Mouse (Mus musculus) MEL (cell line): Measurements from ENCODE around the gene Nrip3. TPM values are rescaled to one million over a fixed set of nuclear protein-coding genes. Genes with fewer than 3 reads are reported as not detected.

ENCODE experiments used
- DNase-seq: peaks from one replicate; pipeline ENCODE4 v3.0.0; 2011; ENCODE audit warnings: low read depth, low spot score
- H3K27ac ChIP-seq: 2 replicates; pipeline ENCODE4 v1.5.1; 2012; ENCODE audit warnings: low read depth, mild to moderate bottlenecking, control low read depth, low read length, moderate library complexity; ENCODE audit not compliant: control insufficient read depth
- H3K27me3 ChIP-seq, 2 experiments: fragments of 150-350 bp in 1 of 2; sonication (generic) in 1 of 2; 2 replicates each; pipeline ENCODE4 v1.6.1; 2012; ENCODE audit warnings: low read length in 2 of 2, mild to moderate bottlenecking in 2 of 2, improper control_type of control experiment in 1 of 2, moderate library complexity in 1 of 2; ENCODE audit not compliant: insufficient read depth in 2 of 2, control insufficient read depth in 1 of 2
- H3K36me3 ChIP-seq, 2 experiments: 2 replicates each; pipeline ENCODE4 v1.6.1; 2012 to 2014; ENCODE audit warnings: low read length in 2 of 2, improper control_type of control experiment in 1 of 2, inconsistent platforms in 1 of 2, mild to moderate bottlenecking in 1 of 2; ENCODE audit not compliant: insufficient read depth in 2 of 2, control insufficient read depth in 1 of 2
- H3K4me1 ChIP-seq, 2 experiments: fragments of 150-350 bp in 1 of 2; sonication (generic) in 1 of 2; 2 replicates each; pipeline ENCODE4 v1.6.1; 2012; ENCODE audit warnings: low read length in 2 of 2, improper control_type of control experiment in 1 of 2, mild to moderate bottlenecking in 1 of 2; ENCODE audit not compliant: insufficient read depth in 2 of 2, control insufficient read depth in 1 of 2
- H3K4me3 ChIP-seq, 2 experiments: fragments of 150-350 bp in 1 of 2; sonication (generic) in 1 of 2; 2 replicates each; pipeline ENCODE4 v1.5.1; 2012; ENCODE audit warnings: low read depth in 2 of 2, low read length in 2 of 2, mild to moderate bottlenecking in 2 of 2, moderate library complexity in 2 of 2, control low read depth in 1 of 2, improper control_type of control experiment in 1 of 2; ENCODE audit not compliant: control insufficient read depth in 1 of 2, insufficient read depth in 1 of 2
- H3K79me2 ChIP-seq: 2 replicates; pipeline ENCODE4 v1.6.1; 2012; ENCODE audit warnings: mild to moderate bottlenecking, low read length, moderate library complexity; ENCODE audit not compliant: control insufficient read depth, poor library complexity, insufficient read depth
- H3K9ac ChIP-seq: 2 replicates; pipeline ENCODE4 v1.6.1; 2012; ENCODE audit warnings: low read depth, mild to moderate bottlenecking, control low read depth, low read length, moderate library complexity; ENCODE audit not compliant: control insufficient read depth, poor library complexity, severe bottlenecking
- H3K9me3 ChIP-seq: fragments of 150-350 bp; sonication (generic); replicated peaks from 2 replicates; pipeline ENCODE4 v1.6.1; 2012; ENCODE audit warnings: mild to moderate bottlenecking, low read length, improper control_type of control experiment, moderate library complexity; ENCODE audit not compliant: insufficient read depth
- EP300 ChIP-seq, 2 experiments: IDR thresholded peaks; 2 replicates each; pipeline ENCODE4 v1.6.1; 2011; ENCODE audit warnings: improper control_type of control experiment in 2 of 2, low read length in 2 of 2, low read depth in 1 of 2, mild to moderate bottlenecking in 1 of 2
- ETS1 ChIP-seq: IDR thresholded peaks from 2 replicates; pipeline ENCODE4 v1.6.1; 2012; ENCODE audit warnings: low read depth, mild to moderate bottlenecking, inconsistent platforms, low read length, improper control_type of control experiment, moderate library complexity
- GABPA ChIP-seq: IDR thresholded peaks from 2 replicates; pipeline ENCODE4 v1.6.1; 2012; ENCODE audit warnings: low read depth, mild to moderate bottlenecking, inconsistent platforms, low read length, improper control_type of control experiment, moderate library complexity
- HCFC1 ChIP-seq: IDR thresholded peaks from 2 replicates; pipeline ENCODE4 v1.6.1; 2012; ENCODE audit warnings: low read depth, mild to moderate bottlenecking, inconsistent platforms, low read length, improper control_type of control experiment, moderate library complexity
- KAT2A ChIP-seq: conservative IDR thresholded peaks from 2 replicates; pipeline ENCODE4 v1.6.1; 2012; ENCODE audit warnings: low read depth, low read length, improper control_type of control experiment, inconsistent platforms
- MAFK ChIP-seq: IDR thresholded peaks from 2 replicates; pipeline ENCODE4 v1.6.1; 2011; ENCODE audit warnings: low read depth, mild to moderate bottlenecking, low read length, improper control_type of control experiment, borderline replicate concordance
- MAX ChIP-seq: IDR thresholded peaks from 2 replicates; pipeline ENCODE4 v1.6.1; 2011; ENCODE audit warnings: low read length, improper control_type of control experiment
- MXI1 ChIP-seq: IDR thresholded peaks from 2 replicates; pipeline ENCODE4 v1.6.1; 2011; ENCODE audit warnings: mild to moderate bottlenecking, low read depth, low read length, improper control_type of control experiment
- MYB ChIP-seq: IDR thresholded peaks from 2 replicates; pipeline ENCODE4 v1.6.1; 2011; ENCODE audit warnings: mild to moderate bottlenecking, low read depth, low read length, improper control_type of control experiment
- NRF1 ChIP-seq: IDR thresholded peaks from 2 replicates; pipeline ENCODE4 v1.6.1; 2014; ENCODE audit warnings: low read depth, mild to moderate bottlenecking, inconsistent platforms, low read length, improper control_type of control experiment, moderate library complexity; ENCODE audit not compliant: poor library complexity, insufficient read depth, severe bottlenecking
- POLR2AphosphoS5 ChIP-seq: IDR thresholded peaks from 2 replicates; pipeline ENCODE4 v1.6.1; 2012; ENCODE audit warnings: low read depth, borderline replicate concordance, mild to moderate bottlenecking, inconsistent platforms, low read length, moderate library complexity, mixed read lengths
- SIN3A ChIP-seq: IDR thresholded peaks from 2 replicates; pipeline ENCODE4 v1.6.1; 2012; ENCODE audit warnings: low read length, improper control_type of control experiment, inconsistent platforms
- TAL1 ChIP-seq: IDR thresholded peaks from 2 replicates; pipeline ENCODE4 v1.6.1; 2012; ENCODE audit warnings: mild to moderate bottlenecking, inconsistent platforms, low read length, moderate library complexity, mixed read lengths
- TBP ChIP-seq: IDR thresholded peaks from 2 replicates; pipeline ENCODE4 v1.8.0; 2011; ENCODE audit warnings: low read depth, low read length, improper control_type of control experiment
- TCF12 ChIP-seq: IDR thresholded peaks from 2 replicates; pipeline ENCODE4 v1.6.1; 2014; ENCODE audit warnings: low read depth, mild to moderate bottlenecking, inconsistent platforms, low read length, improper control_type of control experiment, moderate library complexity
- UBTF ChIP-seq: IDR thresholded peaks from 2 replicates; pipeline ENCODE4 v1.6.1; 2012; ENCODE audit warnings: low read depth, mild to moderate bottlenecking, inconsistent platforms, low read length, improper control_type of control experiment, moderate library complexity, borderline replicate concordance; ENCODE audit not compliant: insufficient read depth
- USF1 ChIP-seq: IDR thresholded peaks from 2 replicates; pipeline ENCODE4 v1.6.1; 2014; ENCODE audit warnings: low read depth, mild to moderate bottlenecking, inconsistent platforms, low read length, improper control_type of control experiment, moderate library complexity
- USF2 ChIP-seq, 2 experiments: IDR thresholded peaks; 2 replicates each; pipeline ENCODE4 v1.6.1; 2011 to 2012; ENCODE audit warnings: improper control_type of control experiment in 2 of 2, low read length in 2 of 2, borderline replicate concordance in 1 of 2, inconsistent platforms in 1 of 2, low read depth in 1 of 2, mild to moderate bottlenecking in 1 of 2; ENCODE audit not compliant: insufficient read depth in 1 of 2
- ZC3H11A ChIP-seq: IDR thresholded peaks from 2 replicates; pipeline ENCODE4 v1.6.1; 2012; ENCODE audit warnings: low read depth, mild to moderate bottlenecking, inconsistent platforms, low read length, improper control_type of control experiment
- ZNF384 ChIP-seq: IDR thresholded peaks from 2 replicates; pipeline ENCODE4 v1.6.1; 2012; ENCODE audit warnings: low read depth, mild to moderate bottlenecking, inconsistent platforms, low read length, improper control_type of control experiment
- polyA plus RNA-seq, 2 experiments: library from polyadenylated mRNA; stranded (reverse) in 1 of 2; unstranded in 1 of 2; fragments of >175 nt in 1 of 2; fragments of >200 nt in 1 of 2; gene quantifications; 2 replicates each; pipeline versions ENCODE4 v1.2.1 to v1.2.4; 2012; ENCODE audit warnings: low replicate concordance in 2 of 2, low read depth in 1 of 2; ENCODE audit not compliant: insufficient read length in 2 of 2, insufficient read depth in 1 of 2, missing spikeins in 1 of 2
- total RNA-seq: library from RNA; depleted of rRNA; stranded (reverse); fragments of 300-350 nt; gene quantifications from 2 replicates; pipeline ENCODE4 v1.2.3, GENCODE M21; 2012; rRNA removed

Nrip3 gene
- not detected in 2 replicates for total RNA-seq
- not detected for polyA plus RNA-seq

GRCm38 (mm10) chr7:109781470-109782203 lies at the start of gene Nrip3:
Gene Nrip3, minus strand, starts transcription at chr7:109782025.
- H3K27me3 ChIP-seq: 0 out of 4 replicates have a peak, but pooled peaks cover 0 to 3% of the 10 kb centered on the region in 2 experiments
- TF ChIP-seq MYB: no peak
- no peak for TF ChIP-seq USF1
- no peak for TF ChIP-seq HCFC1
- TF ChIP-seq TBP: no peak
- no peak for TF ChIP-seq EP300 (IDR thresholded peaks at IDR 0.05; ENCODE audit: low read depth in 1 of 2, low read length in 2 of 2)

GRCm38 (mm10) chr7:109831376-109831775 lies 49.6 kb upstream of the Nrip3 start:
- no peaks in the 10 kb centered on the region for H3K4me1 ChIP-seq

More at GRCm38 (mm10) chr7:109781470-109782203, at the start of gene Nrip3:
- H3K4me1 ChIP-seq: no peaks in the 10 kb centered on the region
- no peak within 1 kb of the TSS for H3K4me3 ChIP-seq
- no peak for DNase-seq
- H3K79me2 ChIP-seq: no peaks in the 10 kb centered on the region
- no peak within 1 kb of the TSS for H3K9ac ChIP-seq
- no peaks in the 10 kb centered on the region for H3K36me3 ChIP-seq
- H3K9me3 ChIP-seq: no peaks in the 10 kb centered on the region
- no peak within 1 kb of the TSS for H3K27ac ChIP-seq

GRCm38 (mm10) chr7:109826911-109827310 lies 45.1 kb upstream of the Nrip3 start:
- H3K36me3 ChIP-seq: no peaks in the 10 kb centered on the region

More at GRCm38 (mm10) chr7:109831376-109831775, 49.6 kb upstream of the Nrip3 start:
- Histone ChIP-seq H3K27me3 (no peaks in the 10 kb centered on the region), H3K9me3 (no peaks in the 10 kb centered on the region), H3K27ac (no peak overlapping the region), H3K36me3 (no peaks in the 10 kb centered on the region), H3K79me2 (no peaks in the 10 kb centered on the region), H3K9ac (no peak overlapping the region), H3K4me3 (no peak overlapping the region)
- DNase-seq: no peak
- TF ChIP-seq USF2 (IDR thresholded peaks at IDR 0.05; ENCODE audit: borderline replicate concordance in 1 of 2, insufficient read depth in 1 of 2, low read depth in 1 of 2, low read length in 2 of 2) (no peak), TCF12 (no peak), EP300 (IDR thresholded peaks at IDR 0.05; ENCODE audit: low read depth in 1 of 2, low read length in 2 of 2) (no peak), ZC3H11A (no peak), POLR2AphosphoS5 (no peak), ZNF384 (no peak), GABPA (no peak), MXI1 (no peak), SIN3A (no peak), KAT2A (no peak)

More at GRCm38 (mm10) chr7:109826911-109827310, 45.1 kb upstream of the Nrip3 start:
- no peaks in the 10 kb centered on the region for H3K79me2 ChIP-seq
- no peak for DNase-seq
- H3K9ac ChIP-seq: no peak overlapping the region
- no peak overlapping the region for H3K27ac ChIP-seq
- H3K4me1 ChIP-seq: no peaks in the 10 kb centered on the region
- no peaks in the 10 kb centered on the region for H3K9me3 ChIP-seq
- no peaks in the 10 kb centered on the region for H3K27me3 ChIP-seq
- no peak overlapping the region for H3K4me3 ChIP-seq
- TF ChIP-seq NRF1 (no peak), MAFK (no peak), ETS1 (no peak), TAL1 (no peak), EP300 (IDR thresholded peaks at IDR 0.05; ENCODE audit: low read depth in 1 of 2, low read length in 2 of 2) (no peak), MAX (no peak), UBTF (no peak)
